Mouse (Mus musculus) R1 (cell line): Measurements from ENCODE around the gene Nup210.

Experiments
- DNase-seq: peaks from one replicate; pipeline ENCODE4 v3.0.0-alpha.2; 2018; ENCODE audit warnings: low read depth, low spot score

Nup210 gene

DNA sequence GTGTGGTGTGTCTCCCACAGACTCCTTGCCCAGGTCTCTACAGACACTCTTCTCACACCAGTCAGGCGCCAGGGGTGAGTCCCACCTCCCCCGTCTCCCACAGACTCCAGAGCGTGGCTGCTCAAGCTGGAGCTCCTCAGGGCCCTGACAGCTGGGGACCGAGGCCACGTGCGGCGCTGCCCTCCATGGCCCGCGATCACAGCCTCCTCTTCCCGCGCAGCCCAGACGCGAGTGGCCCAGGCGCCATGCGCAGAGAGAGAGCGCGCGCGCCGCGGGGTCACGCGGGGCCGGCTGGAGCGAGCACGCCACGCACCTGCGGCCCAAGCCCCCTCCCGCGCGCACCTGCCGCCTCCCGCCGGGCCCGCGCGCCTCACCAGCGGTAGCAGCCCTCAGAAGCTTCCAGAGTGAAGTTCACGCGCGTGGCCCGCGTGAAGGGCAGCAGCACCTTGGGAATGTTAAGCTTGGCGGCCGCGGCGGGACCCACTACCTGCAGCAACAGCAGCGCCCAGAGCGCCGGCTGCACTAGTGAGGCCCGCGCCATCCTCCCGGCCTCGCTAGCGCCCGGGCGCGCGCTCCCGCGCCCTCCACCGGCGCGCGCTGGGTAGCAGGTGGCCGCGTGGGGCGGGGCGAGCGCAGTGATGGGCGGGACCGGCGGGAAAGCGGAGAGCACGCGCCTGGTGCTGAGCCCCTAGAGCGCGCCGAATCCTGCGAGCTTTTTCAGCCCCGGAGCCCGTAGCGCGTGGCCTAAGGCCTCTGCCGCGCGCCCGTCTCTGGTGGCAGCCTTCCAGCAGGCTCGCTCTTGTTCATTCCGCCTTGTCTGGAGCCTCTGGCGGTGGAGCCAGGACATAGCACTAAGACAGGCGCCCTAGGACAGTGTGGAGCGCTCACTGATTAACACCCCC is at the start of gene Nup210:
Gene Nup210 (minus strand): TSS at position 586 of the 902 bp plus-strand sequence.
- peak; percentile 88 for DNase-seq

DNA sequence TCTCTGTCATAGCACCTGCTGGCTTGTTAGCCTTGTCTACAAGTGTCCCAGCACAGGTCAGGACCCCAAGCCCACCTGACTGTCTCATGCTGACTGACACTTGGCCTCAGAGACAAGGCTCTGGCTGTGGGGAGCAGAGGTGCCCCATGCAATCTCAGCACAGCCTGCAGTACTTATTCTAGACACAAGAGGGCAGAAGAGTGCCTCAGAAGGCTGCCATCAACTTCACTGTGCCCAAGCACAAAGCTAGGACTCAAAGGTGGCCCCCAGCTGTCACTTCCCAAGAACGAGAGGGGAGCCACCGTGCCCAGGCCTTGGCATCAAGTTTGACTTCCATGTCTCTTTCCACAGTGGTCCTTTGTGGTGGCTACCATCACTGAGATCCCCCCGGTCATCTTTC is 48.6 kb upstream of the Nup210 start:
- peak; percentile 63 for DNase-seq

DNA sequence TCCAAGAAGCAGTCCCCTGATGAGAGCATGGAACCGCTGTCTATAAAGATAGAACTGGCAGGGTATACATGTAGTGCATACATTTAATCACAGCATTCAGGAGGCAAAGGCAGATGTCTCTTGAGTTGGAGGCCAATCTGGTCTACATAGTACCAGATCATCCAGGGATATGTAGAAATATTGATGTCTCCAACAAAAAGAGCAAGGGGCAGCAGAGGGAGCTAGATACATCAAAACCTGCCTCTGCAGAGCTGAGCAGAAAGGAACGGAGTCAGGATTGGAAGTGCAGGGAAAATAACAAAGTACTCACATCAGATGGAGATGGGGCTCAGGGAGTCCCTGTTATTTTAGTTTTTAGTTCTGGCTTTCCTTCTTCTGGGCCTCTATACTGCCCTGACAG is 48.0 kb upstream of the Nup210 start:
- no peak for DNase-seq

DNA sequence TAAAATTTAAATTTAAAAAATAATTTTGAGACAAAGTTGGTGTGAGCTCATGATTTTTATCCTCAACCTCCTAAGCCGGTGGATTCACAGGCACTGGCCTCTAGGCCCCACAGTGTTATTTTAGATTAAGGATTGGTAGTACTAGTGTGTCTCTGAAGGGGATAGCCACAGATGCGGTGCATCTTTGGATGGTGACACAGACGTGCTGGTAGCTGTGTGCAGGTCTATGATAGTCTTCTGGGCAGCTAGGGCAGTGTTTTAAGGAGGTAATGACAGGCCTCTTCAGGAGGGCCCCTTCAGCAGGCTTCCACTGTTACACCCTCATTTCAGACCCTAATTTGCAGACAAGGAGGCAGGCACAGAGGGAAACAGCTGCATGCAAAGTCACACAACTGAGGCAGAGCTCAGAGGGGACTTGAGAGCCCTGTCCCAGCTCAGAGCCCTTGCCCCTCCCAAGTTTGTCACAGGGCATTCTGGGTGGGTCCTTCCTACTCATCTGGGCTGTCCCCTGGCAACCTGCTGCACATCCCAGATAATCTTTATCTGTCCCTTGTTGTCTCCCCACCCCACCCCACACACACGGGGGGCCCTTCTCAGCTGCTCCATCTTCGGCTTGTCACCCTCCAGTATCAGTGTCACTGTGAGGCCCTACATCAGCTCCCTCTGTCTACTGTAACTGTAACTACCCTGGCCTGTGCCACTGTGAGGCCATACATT is 46.7 kb upstream of the Nup210 start:
- DNase-seq = no peak

DNA sequence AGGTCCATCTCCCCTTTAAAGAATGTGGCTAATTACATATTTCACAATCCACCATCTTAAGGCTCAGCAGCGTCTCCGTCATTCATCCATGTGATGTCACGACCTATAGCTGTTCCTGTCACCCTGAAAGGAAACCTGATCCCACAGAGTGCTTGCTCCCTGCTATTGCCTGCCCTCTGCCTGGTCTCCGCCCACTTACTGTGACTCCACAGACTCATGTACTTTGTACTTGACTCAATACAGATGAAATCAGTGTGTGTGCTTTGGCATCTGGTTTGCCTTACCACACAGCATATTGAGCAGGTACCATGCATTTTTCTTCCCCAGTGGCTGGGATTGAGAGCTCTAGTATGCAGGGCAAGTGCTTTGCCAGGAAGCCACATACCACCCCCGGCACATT is 45.7 kb upstream of the Nup210 start:
- DNase-seq = no peak

DNA sequence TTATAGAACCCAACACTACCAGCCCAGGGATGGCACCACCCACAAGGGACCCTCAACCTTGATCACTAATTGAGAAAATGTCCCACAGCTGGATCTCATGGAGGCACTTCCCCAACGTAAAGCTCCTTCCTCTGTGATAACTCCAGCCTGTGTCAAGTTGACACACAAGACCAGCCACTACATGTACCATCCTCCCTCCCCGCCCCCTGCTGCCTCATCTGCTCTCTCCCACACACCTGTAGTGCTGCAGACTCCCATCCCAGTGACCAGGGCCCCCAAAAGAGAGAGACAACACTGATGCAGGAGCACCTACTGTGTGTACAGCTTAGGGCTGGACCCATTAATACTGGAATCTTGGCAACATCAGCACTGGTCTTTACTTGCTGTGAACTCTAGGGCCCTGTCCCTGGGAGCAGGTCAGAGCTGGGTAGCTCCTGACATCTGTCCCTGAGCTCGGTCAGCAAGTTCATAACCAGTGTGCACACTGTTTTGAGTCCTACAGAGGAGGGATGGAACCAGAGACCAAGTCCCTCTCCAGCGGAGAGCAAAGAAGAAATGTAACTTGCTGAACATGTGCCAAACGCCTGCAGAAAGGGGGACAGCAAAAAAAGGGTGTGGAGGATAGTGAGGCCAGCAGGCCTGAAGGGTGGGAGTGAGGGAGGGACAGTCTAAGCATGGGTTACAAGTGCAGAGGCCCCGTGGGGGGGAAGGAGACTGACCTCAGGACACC is 45.0 kb upstream of the Nup210 start:
- no peak for DNase-seq

DNA sequence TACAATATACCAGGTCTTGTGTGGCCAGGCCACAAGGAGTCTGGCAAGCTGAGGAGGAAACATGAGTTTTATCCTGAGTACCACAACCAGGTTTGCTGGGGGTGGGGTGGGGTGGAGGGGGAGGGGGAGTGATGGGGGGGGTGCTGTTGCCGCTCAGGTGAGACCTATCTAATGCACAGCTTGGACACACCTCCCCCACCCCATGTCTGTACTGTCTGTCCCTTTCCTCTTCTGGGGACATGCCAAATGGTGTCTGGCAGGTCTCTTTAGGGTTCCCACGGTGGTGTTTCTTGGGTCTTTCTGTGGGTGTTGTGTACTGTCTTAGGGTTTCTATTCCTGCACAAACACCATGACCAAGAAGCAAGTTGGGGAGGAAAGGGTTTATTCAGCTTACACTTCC is 44.3 kb upstream of the Nup210 start:
- DNase-seq = no peak

DNA sequence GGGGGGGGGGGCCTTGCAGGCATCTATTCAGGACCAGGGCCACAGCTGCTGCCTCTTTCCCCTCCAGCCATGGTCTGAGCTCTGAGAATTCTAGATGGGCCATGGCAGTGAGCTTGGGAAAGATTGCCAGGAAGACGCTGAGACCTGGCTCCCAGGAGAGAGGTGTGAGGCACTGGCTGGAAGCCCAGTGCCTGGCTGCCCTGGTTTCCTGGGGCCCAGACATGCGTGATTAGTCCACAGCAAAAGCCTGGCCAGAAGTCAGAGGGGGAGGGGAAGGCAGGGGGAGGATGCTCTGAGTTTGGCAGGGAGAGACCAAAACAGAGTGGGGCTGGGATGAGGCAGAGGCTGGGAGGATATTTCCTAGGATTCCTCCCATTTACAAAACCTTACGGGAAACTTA is 43.8 kb upstream of the Nup210 start:
- no peak for DNase-seq

DNA sequence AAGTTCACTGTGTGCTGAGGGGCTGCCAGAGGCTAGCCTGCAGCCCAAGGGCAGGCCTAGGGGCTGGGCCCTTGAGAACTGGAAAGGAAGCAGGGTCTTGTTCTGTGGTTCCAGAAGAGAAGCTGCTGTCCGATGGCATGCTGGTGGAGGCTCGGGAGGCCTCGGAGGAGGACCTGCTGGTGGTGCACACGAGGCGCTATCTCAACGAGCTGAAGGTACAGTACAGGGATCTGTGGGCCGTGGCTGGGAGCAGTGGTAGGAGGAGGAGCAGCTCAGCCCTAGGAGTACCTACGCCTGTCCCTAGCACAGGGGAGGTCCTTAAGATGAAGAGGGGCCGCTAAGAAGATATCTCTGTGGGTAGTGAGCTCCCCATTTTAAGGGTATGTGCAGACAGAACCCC is 42.4 kb upstream of the Nup210 start:
- no peak for DNase-seq

DNA sequence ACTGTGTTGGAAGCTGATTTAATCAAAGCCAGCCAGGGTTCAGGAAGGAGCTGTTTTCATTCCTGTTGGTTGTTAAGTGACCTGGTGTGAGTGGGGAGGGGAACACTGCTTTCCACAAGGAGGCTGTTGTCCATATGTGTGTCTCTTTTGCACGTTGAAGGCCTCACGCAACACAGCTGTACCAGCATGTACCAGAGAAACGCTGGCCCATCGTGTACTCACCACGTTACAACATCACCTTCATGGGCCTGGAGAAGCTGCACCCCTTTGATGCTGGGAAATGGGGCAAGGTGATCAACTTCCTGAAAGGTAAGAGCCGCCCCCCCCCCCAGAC is 40.6 kb upstream of the Nup210 start:
- DNase-seq = no peak

DNA sequence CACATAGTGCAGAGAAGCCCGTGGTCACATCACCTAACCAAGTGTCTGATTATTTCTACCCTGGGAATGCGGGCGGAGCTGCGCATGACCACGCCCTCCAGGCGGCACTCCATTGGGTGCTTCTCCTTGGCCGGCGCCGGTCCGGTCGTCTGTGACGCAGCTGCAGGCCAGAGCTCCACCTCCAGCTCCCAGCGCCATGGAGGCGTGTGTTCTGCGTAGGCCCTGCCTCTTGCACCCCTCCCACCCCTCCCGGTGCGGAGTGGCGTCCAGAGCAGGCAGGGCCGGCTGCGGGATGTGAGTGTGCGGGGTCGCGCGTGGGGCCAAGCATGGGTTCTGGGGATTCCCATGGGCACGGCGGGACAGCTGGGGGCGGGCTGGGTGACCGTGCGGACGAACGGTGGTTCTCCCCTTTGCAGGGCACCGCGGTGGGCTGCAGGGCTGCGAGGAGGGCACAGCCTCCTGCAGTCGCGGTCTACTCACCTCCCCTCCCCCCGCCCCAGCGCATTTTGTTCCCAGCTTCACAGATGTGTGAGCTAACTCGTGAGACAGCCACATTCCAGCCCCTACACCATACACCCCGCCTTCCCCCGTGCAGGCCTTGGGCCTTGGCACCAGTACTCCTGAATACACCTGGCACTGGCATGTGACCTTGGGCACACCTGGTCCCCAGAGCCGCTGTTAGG is 40.1 kb upstream of the Nup210 start, which contains the start of gene Hdac11:
Gene Hdac11 (plus strand): TSS at position 112 of the 683 bp plus-strand sequence.
- peak; percentile 96 for DNase-seq

DNA sequence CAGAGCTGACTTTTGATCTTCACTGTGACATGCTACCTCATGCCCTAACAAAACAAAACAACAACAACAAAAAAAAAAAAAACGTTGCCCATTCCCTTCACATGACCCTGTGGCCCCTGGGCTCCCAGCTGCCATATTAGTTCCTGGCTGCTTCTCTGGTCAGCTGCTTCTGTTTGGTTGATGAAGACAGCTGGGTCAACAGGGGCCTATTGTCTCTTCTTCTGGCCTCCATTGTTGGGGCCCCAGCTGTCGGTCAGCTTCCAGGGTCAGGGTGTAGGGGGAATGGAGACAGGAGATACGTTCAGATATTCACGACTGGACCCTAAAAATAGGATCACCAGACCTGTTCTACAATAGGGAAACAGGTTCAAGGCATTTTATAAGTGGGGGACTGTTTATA is 39.4 kb upstream of the Nup210 start:
- no peak for DNase-seq

DNA sequence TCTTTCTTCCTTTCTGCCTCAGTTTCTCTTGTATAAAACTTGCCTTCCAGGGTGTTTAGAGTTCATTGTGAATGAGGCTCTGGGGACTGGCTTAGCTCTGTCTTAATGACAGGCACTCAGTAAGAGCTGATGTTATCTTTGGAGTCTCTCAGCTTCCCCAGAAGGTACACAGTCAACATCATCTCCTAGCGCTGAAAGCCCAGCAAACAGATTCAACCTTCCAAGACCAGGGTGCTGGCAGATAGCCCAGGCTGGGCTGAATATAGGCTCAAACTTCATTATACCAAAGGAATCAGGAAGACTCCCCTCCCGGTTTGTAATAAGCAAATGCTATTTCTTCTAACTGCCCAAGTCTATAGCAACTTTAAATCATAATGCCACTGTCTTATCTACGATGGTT is 38.7 kb upstream of the Nup210 start:
- DNase-seq = no peak

DNA sequence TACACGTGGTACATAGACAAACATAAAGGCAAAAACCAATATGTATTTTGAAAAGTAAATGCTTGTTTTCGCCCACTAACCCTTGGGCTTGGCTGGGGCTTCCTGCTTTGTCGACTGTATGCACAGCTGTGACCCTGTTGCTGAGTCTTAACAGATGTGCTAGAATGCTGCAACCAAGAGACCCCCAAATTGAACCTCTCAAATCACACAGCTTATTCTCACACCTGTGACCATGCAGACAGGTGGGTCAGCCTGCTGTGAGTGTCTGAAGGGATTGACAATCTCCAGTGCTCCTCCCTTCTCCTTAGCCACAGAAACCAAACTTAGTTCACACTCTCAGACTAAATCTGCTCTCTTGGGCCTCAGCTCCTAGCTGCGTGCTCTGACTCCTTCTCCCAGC is 38.1 kb upstream of the Nup210 start:
- DNase-seq = no peak

DNA sequence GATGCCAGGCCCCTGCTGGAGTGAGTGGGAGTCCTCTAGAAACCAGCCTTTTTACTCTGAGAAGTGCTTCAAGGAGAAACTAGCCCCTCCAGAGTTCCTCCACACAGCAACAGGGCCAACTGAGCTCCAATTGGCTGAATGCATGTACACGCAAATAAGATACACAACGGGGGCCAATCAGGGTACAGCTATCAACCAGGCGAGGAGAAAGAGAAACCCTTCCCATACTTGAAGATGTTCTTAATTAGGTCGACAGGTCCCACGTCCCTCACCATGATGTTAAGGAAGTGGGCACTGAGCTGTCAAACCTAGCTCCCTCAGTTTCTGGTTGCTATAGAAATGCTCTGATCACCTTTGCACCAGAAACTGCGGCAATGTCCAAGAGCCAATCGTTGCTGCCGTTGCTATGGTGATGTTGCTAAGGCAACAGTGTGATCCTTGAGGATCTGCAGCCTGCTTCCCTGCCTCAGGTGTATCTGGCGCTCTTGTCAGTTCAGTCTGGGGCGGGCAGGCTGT is 37.0 kb upstream of the Nup210 start:
- peak; percentile 91 for DNase-seq

DNA sequence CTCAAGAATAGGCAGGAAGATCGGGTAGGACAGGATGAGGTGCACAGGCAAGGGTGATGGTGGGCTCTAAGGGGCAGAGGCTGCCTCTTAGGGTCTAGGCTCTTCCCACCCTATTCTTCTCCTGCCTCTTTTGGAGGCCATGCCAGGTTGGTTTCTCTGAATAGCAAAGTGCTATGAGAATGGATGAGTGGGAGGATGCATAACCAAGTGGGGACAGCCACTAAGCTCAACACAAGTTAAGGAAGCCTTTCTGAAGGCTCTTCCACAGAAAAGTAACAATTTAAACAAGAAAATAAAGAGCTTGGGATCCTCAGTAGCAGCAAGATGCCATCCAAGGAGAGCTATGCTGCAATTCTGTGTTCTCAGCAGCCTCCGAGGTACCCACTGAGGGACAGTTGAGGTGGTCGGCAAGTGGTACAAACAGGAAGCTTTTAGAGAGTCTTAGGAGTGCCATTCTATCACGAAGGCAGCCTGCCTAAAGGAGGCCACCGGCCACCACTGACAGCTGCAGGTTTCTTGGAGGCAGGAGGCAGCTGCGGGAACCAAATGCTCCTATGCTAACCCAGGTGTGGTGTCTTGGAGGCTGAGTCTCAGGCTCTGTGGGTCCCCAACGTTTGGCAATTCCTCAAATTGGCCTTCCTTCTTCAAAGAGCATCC is 36.4 kb upstream of the Nup210 start:
- DNase-seq = no peak

DNA sequence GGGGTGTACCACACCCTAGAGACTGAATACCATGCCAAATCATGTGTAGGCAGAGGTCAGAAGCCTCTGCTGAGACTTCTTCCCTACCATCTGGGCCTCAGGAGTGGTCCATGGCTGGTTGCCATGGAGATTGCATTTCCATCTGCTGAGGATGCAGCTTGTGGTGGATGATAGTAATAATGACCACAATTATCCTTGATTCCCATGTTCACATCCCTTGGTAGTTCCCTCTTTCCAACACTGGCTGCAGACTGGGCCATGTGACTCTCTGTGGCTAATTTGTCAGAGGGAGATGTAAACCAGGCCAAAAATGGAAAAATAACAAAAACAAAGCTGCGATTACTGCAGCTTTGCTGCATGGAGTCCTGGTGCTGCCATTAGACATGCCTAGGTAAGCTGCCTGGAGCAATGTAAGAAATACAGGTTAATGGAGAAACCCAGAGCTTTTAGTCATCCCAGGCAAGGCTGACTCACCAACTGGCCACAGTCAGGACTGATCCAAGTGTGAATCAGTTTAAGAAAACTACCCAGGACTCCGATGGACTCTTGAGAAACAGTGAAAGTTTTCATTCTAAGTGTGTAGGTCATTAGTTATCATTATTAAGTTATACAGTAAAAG is 30.6 kb upstream of the Nup210 start:
- DNase-seq = no peak

DNA sequence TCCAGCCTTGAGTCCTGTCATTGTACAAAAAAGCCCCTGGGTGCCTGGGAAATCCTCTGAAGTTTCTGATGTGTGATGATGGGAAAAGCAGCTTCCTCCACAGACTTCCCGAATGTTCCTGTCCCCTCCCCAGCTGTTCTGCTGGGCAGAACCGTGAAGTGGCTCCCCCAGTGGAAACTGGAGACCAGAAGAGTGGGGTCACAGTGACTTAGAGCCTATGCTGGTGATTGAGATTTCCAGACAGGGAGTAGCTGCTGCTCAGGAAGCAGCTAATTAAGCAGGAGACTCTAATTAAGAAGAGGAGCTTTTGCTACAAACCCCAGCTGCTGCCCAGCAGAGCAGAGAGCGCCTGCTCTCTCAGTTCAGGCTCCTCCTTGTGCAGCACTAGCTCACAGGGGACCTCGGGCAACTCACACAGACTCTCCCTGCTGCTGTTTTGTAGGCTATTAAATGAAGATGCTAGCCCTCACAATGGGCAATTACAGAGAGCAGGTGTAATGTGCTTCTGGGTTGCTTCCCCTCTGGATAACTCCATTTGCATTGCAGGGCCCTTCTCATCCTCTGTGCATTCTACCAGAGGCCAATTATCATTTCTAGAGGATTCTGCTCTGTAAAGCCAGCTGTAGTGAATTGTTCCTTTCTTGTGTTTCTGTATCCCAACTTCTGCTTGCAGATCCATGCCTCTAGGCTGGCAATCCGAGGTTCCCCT is 30.0 kb upstream of the Nup210 start:
- DNase-seq = no peak

DNA sequence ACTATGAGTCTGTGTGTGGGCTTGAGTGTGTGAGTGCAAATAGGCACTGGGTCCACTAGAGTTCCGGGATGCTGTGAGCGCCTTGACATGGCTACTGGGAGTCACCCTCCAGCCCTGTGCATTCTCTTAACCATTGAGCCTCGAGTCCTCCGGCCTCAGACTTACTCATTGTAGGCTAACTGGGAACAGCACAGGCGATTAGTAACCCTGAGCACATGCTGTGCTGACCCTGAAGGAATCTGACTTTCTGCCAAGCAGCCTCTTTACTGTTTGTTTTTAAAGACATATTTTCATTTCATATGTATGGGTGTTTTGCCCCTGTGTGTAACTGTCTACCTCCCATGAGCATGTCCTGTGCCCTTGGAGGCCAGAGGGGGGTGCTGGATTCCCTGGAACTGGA is 28.9 kb upstream of the Nup210 start:
- no peak for DNase-seq

DNA sequence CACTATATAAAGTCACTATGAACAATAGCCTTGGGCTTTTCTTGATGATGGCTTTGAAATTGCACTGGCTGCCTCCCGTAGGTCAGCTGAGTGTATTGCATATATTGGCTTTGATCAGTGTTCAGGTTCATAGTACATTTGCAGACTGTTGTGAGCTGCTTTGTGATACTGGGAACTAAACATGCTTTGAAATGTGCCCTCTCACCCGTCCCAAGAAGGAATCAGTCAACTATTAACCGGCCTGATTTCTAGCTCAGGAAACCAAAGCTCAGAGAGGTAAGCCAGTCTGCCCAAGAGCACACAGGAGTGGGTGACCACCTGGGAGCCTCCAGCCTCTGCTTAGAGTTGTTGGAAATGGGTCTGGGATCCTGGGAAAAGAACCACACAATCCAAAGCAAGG is 28.4 kb upstream of the Nup210 start:
- DNase-seq = no peak
